Mouse (Mus musculus): ENCODE results near the gene Ttll3. TPM values are rescaled to one million over a fixed set of nuclear protein-coding genes. Genes with fewer than 3 reads are reported as not detected.

The Ttll3 gene
- polyA plus RNA-seq, 1 experiment from 2014 or later, result 4.2 TPM

Other genes starting within 250 kb of the Ttll3 start
- 7.0 and 7.9 TPM in 2 replicates for gene Lhfpl4, start 193.9 kb upstream of the Ttll3 start, polyA plus RNA-seq (2014; fragmentation: Nextera tagmentation; extraction: Ambion mirVana)
- 44.7 and 46.8 TPM in 2 replicates for gene Mtmr14, start 151.4 kb upstream of the Ttll3 start, polyA plus RNA-seq (2014; fragmentation: Nextera tagmentation; extraction: Ambion mirVana)
- 0.24 and 0.29 TPM in 2 replicates for gene Cpne9, start 107.0 kb upstream of the Ttll3 start, polyA plus RNA-seq (2014; fragmentation: Nextera tagmentation; extraction: Ambion mirVana)
- 19.4 and 22.0 TPM in 2 replicates for gene Brpf1, start 82.1 kb upstream of the Ttll3 start, polyA plus RNA-seq (2014; fragmentation: Nextera tagmentation; extraction: Ambion mirVana)
- gene Ogg1, start 62.3 kb upstream of the Ttll3 start, polyA plus RNA-seq (2014; fragmentation: Nextera tagmentation; extraction: Ambion mirVana), result 10.5 and 10.6 TPM in 2 replicates
- gene Camk1, start 45.3 kb upstream of the Ttll3 start, polyA plus RNA-seq (2014; fragmentation: Nextera tagmentation; extraction: Ambion mirVana), result 56.3 and 57.7 TPM in 2 replicates
- 56.3 and 60.2 TPM in 2 replicates for gene Tada3, start 11.4 kb upstream of the Ttll3 start, polyA plus RNA-seq (2014; fragmentation: Nextera tagmentation; extraction: Ambion mirVana)
- gene Arpc4, start 11.1 kb upstream of the Ttll3 start, polyA plus RNA-seq (2014; fragmentation: Nextera tagmentation; extraction: Ambion mirVana), result 208 and 210 TPM in 2 replicates
- gene Rpusd3, start 30.1 kb downstream of the Ttll3 start, polyA plus RNA-seq (2014; fragmentation: Nextera tagmentation; extraction: Ambion mirVana), result 23.0 and 26.3 TPM in 2 replicates
- gene Cidec, start 46.5 kb downstream of the Ttll3 start, polyA plus RNA-seq (2014; fragmentation: Nextera tagmentation; extraction: Ambion mirVana), result not detected in 2 replicates
- 75.1 and 79.7 TPM in 2 replicates for gene Jagn1, start 53.3 kb downstream of the Ttll3 start, polyA plus RNA-seq (2014; fragmentation: Nextera tagmentation; extraction: Ambion mirVana)
- gene Il17re, start 69.2 kb downstream of the Ttll3 start, polyA plus RNA-seq (2014; fragmentation: Nextera tagmentation; extraction: Ambion mirVana), result 0.77 and 0.88 TPM in 2 replicates
- gene Il17rc, start 82.2 kb downstream of the Ttll3 start, polyA plus RNA-seq (2014; fragmentation: Nextera tagmentation; extraction: Ambion mirVana), result 2.7 and 3.2 TPM in 2 replicates
- 29.6 and 32.6 TPM in 2 replicates for gene Creld1, start 94.0 kb downstream of the Ttll3 start, polyA plus RNA-seq (2014; fragmentation: Nextera tagmentation; extraction: Ambion mirVana)
- gene Prrt3, start 112.7 kb downstream of the Ttll3 start, polyA plus RNA-seq (2014; fragmentation: Nextera tagmentation; extraction: Ambion mirVana), result 0.73 and 0.77 TPM in 2 replicates
- 90.5 and 90.7 TPM in 2 replicates for gene Emc3, start 142.4 kb downstream of the Ttll3 start, polyA plus RNA-seq (2014; fragmentation: Nextera tagmentation; extraction: Ambion mirVana)
- gene Fancd2, start 142.4 kb downstream of the Ttll3 start, polyA plus RNA-seq (2014; fragmentation: Nextera tagmentation; extraction: Ambion mirVana), result 10.8 and 14.3 TPM in 2 replicates
- gene Fancd2os, start 211.5 kb downstream of the Ttll3 start, polyA plus RNA-seq (2014; fragmentation: Nextera tagmentation; extraction: Ambion mirVana), result 0.45 TPM in 1 of 2 replicates, not detected in the other
- 221 and 224 TPM in 2 replicates for gene Brk1, start 215.5 kb downstream of the Ttll3 start, polyA plus RNA-seq (2014; fragmentation: Nextera tagmentation; extraction: Ambion mirVana)
- 63.0 and 64.4 TPM in 2 replicates for gene Vhl, start 234.7 kb downstream of the Ttll3 start, polyA plus RNA-seq (2014; fragmentation: Nextera tagmentation; extraction: Ambion mirVana)
- 1.6 and 1.9 TPM in 2 replicates for gene Irak2, start 249.2 kb downstream of the Ttll3 start, polyA plus RNA-seq (2014; fragmentation: Nextera tagmentation; extraction: Ambion mirVana)